Mouse (Mus musculus): Measurements from ENCODE around the gene Slc37a1. TPM values are rescaled to one million over a fixed set of nuclear protein-coding genes. Genes with fewer than 3 reads are reported as not detected.

Gene Slc37a1
- polyA plus RNA-seq, 1 experiment = 0.14 TPM

DNA sequence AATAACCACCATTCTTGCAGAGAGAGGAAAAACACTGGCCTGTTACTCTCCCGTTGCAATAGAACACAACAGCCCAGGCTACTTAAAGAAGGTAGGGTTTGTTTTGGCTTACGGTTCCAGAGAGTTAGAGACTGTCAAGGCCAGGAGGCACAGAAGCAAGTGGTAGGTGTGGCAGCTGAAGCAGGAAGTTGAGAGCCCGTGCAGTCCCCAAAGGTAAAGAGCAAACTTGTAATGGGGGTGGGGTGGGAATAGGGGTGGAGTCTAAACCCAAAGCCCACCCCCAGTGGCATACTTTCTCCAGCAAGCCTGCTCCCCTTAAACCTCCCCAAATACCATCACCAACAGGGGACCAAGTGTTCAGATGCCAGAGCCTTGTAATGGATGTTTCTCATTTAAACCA is 14.1 kb downstream of the Slc37a1 start:
- Histone ChIP-seq H3K79me3 (ENCODE audit: low read depth) (no peaks in the 10 kb centered on the region), H3K79me2 (ENCODE audit: control insufficient read depth, insufficient read depth) (no peaks in the 10 kb centered on the region), H3K27me3 (ENCODE audit: control insufficient read depth, insufficient read depth, insufficient read length) (peaks cover 18% of the 10 kb centered on the region), H3K4me3 (ENCODE audit: insufficient read depth, poor library complexity, severe bottlenecking) (no peak overlapping the region), H3ac (ENCODE audit: control insufficient read depth, insufficient read length, low read depth) (no peak overlapping the region), H3K36me3 (ENCODE audit: control insufficient read depth, insufficient read depth) (no peaks in the 10 kb centered on the region)
- TF ChIP-seq MAX (IDR thresholded peaks at IDR 0.05) = no peak

- Histone ChIP-seq H3K4me3 (ENCODE audit: insufficient read depth, poor library complexity, severe bottlenecking) (no peak overlapping the region), H3K27me3 (ENCODE audit: control insufficient read depth, insufficient read depth, insufficient read length) (peaks cover 5% of the 10 kb centered on the region), H3ac (ENCODE audit: control insufficient read depth, insufficient read length, low read depth) (no peak overlapping the region), H3K36me3 (ENCODE audit: control insufficient read depth, insufficient read depth) (no peaks in the 10 kb centered on the region), H3K79me2 (ENCODE audit: control insufficient read depth, insufficient read depth) (no peaks in the 10 kb centered on the region), H3K79me3 (ENCODE audit: low read depth) (no peaks in the 10 kb centered on the region)
- TF ChIP-seq MAX (IDR thresholded peaks at IDR 0.05) (no peak), MYOD1 (IDR thresholded peaks at IDR 0.05; ENCODE audit: control insufficient read depth, insufficient read length, low read depth) (no peak), CTCF (IDR thresholded peaks at IDR 0.05; ENCODE audit: control insufficient read depth, insufficient read depth, insufficient read length) (no peak), CEBPB (IDR thresholded peaks at IDR 0.05; ENCODE audit: low read depth) (no peak), FOSL1 (IDR thresholded peaks at IDR 0.05; ENCODE audit: insufficient read depth, low read length, poor library complexity, severe bottlenecking) (no peak), USF1 (IDR thresholded peaks at IDR 0.05; ENCODE audit: low read depth) (no peak), MYOG (IDR thresholded peaks at IDR 0.05; ENCODE audit: control insufficient read depth, extremely low read depth, insufficient read length) (no peak)
These were observed 16.8 kb downstream of the Slc37a1 start for GRCm38 (mm10) chr17:31303401-31303800.

GRCm38 (mm10) chr17:31304895-31305775 is 18.5 kb downstream of the Slc37a1 start:
- no peak for TF ChIP-seq MYOD1 (IDR thresholded peaks at IDR 0.05; ENCODE audit: control insufficient read depth, insufficient read length, low read depth)
- TF ChIP-seq CTCF (IDR thresholded peaks at IDR 0.05; ENCODE audit: control insufficient read depth, insufficient read depth, insufficient read length) = no peak
- TF ChIP-seq MYOG (IDR thresholded peaks at IDR 0.05; ENCODE audit: control insufficient read depth, extremely low read depth, insufficient read length) = no peak
- Histone ChIP-seq H3K4me3 (ENCODE audit: insufficient read depth, poor library complexity, severe bottlenecking) (no peak overlapping the region), H3K79me3 (ENCODE audit: low read depth) (no peaks in the 10 kb centered on the region)

GRCm38 (mm10) chr17:31305776-31306120 is 19.2 kb downstream of the Slc37a1 start:
- Histone ChIP-seq H3K36me3 (ENCODE audit: control insufficient read depth, insufficient read depth) (no peaks in the 10 kb centered on the region), H3K27me3 (ENCODE audit: control insufficient read depth, insufficient read depth, insufficient read length) (peaks cover 5% of the 10 kb centered on the region), H3ac (ENCODE audit: control insufficient read depth, insufficient read length, low read depth) (no peak overlapping the region), H3K4me3 (ENCODE audit: insufficient read depth, poor library complexity, severe bottlenecking) (no peak overlapping the region), H3K79me2 (ENCODE audit: control insufficient read depth, insufficient read depth) (no peaks in the 10 kb centered on the region), H3K79me3 (ENCODE audit: low read depth) (no peaks in the 10 kb centered on the region)
- no peak for TF ChIP-seq CTCF (IDR thresholded peaks at IDR 0.05; ENCODE audit: control insufficient read depth, insufficient read depth, insufficient read length)
- TF ChIP-seq CEBPB (IDR thresholded peaks at IDR 0.05; ENCODE audit: low read depth) = no peak
- no peak for TF ChIP-seq MAX (IDR thresholded peaks at IDR 0.05)
- TF ChIP-seq MYOG (IDR thresholded peaks at IDR 0.05; ENCODE audit: control insufficient read depth, extremely low read depth, insufficient read length) = no peak
- no peak for TF ChIP-seq MYOD1 (IDR thresholded peaks at IDR 0.05; ENCODE audit: control insufficient read depth, insufficient read length, low read depth)
- no peak for TF ChIP-seq USF1 (IDR thresholded peaks at IDR 0.05; ENCODE audit: low read depth)
- TF ChIP-seq FOSL1 (IDR thresholded peaks at IDR 0.05; ENCODE audit: insufficient read depth, low read length, poor library complexity, severe bottlenecking) = no peak

More at GRCm38 (mm10) chr17:31304895-31305775, 18.5 kb downstream of the Slc37a1 start:
- no peak overlapping the region for H3ac ChIP-seq (ENCODE audit: control insufficient read depth, insufficient read length, low read depth)
- H3K27me3 ChIP-seq (ENCODE audit: control insufficient read depth, insufficient read depth, insufficient read length) = peaks cover 5% of the 10 kb centered on the region
- no peaks in the 10 kb centered on the region for H3K36me3 ChIP-seq (ENCODE audit: control insufficient read depth, insufficient read depth)
- H3K79me2 ChIP-seq (ENCODE audit: control insufficient read depth, insufficient read depth) = no peaks in the 10 kb centered on the region

GRCm38 (mm10) chr17:31307756-31308155 is 21.2 kb downstream of the Slc37a1 start:
- H3K36me3 ChIP-seq (ENCODE audit: control insufficient read depth, insufficient read depth) = no peaks in the 10 kb centered on the region
- H3K79me3 ChIP-seq (ENCODE audit: low read depth) = no peaks in the 10 kb centered on the region
- no peak for TF ChIP-seq CEBPB (IDR thresholded peaks at IDR 0.05; ENCODE audit: low read depth)
- TF ChIP-seq FOSL1 (IDR thresholded peaks at IDR 0.05; ENCODE audit: insufficient read depth, low read length, poor library complexity, severe bottlenecking) = no peak
- TF ChIP-seq MYOD1 (IDR thresholded peaks at IDR 0.05; ENCODE audit: control insufficient read depth, insufficient read length, low read depth) = no peak
- TF ChIP-seq MAX (IDR thresholded peaks at IDR 0.05) = no peak
- TF ChIP-seq USF1 (IDR thresholded peaks at IDR 0.05; ENCODE audit: low read depth) = no peak
- no peak for TF ChIP-seq MYOG (IDR thresholded peaks at IDR 0.05; ENCODE audit: control insufficient read depth, extremely low read depth, insufficient read length)
- no peak for TF ChIP-seq CTCF (IDR thresholded peaks at IDR 0.05; ENCODE audit: control insufficient read depth, insufficient read depth, insufficient read length)

GRCm38 (mm10) chr17:31308291-31308816 is 21.8 kb downstream of the Slc37a1 start:
- H3K79me2 ChIP-seq (ENCODE audit: control insufficient read depth, insufficient read depth) = no peaks in the 10 kb centered on the region
- no peak overlapping the region for H3K4me3 ChIP-seq (ENCODE audit: insufficient read depth, poor library complexity, severe bottlenecking)
- no peaks in the 10 kb centered on the region for H3K36me3 ChIP-seq (ENCODE audit: control insufficient read depth, insufficient read depth)
- TF ChIP-seq CTCF (IDR thresholded peaks at IDR 0.05; ENCODE audit: control insufficient read depth, insufficient read depth, insufficient read length) = no peak
- no peak for TF ChIP-seq MAX (IDR thresholded peaks at IDR 0.05)
- TF ChIP-seq MYOD1 (IDR thresholded peaks at IDR 0.05; ENCODE audit: control insufficient read depth, insufficient read length, low read depth) = no peak
- no peak for TF ChIP-seq MYOG (IDR thresholded peaks at IDR 0.05; ENCODE audit: control insufficient read depth, extremely low read depth, insufficient read length)
- TF ChIP-seq CEBPB (IDR thresholded peaks at IDR 0.05; ENCODE audit: low read depth) = no peak
- no peak for TF ChIP-seq USF1 (IDR thresholded peaks at IDR 0.05; ENCODE audit: low read depth)
- no peak for TF ChIP-seq FOSL1 (IDR thresholded peaks at IDR 0.05; ENCODE audit: insufficient read depth, low read length, poor library complexity, severe bottlenecking)
- H3K27me3 ChIP-seq (ENCODE audit: control insufficient read depth, insufficient read depth, insufficient read length) = no peaks in the 10 kb centered on the region
- H3ac ChIP-seq (ENCODE audit: control insufficient read depth, insufficient read length, low read depth) = no peak overlapping the region
- H3K79me3 ChIP-seq (ENCODE audit: low read depth) = no peaks in the 10 kb centered on the region

More at GRCm38 (mm10) chr17:31307756-31308155, 21.2 kb downstream of the Slc37a1 start:
- Histone ChIP-seq H3K79me2 (ENCODE audit: control insufficient read depth, insufficient read depth) (no peaks in the 10 kb centered on the region), H3K4me3 (ENCODE audit: insufficient read depth, poor library complexity, severe bottlenecking) (no peak overlapping the region), H3K27me3 (ENCODE audit: control insufficient read depth, insufficient read depth, insufficient read length) (peaks cover 3% of the 10 kb centered on the region), H3ac (ENCODE audit: control insufficient read depth, insufficient read length, low read depth) (no peak overlapping the region)
